Mouse (Mus musculus): ENCODE results near the gene Rcc1l. TPM values are rescaled to one million over a fixed set of nuclear protein-coding genes. Genes with fewer than 3 reads are reported as not detected.

Gene Rcc1l
- polyA plus RNA-seq, 1 experiment from 2014 or later, result 14.7 TPM

- no peaks in the 10 kb centered on the region for H3K9me3 ChIP-seq (ENCODE audit: control insufficient read depth)
- no peak overlapping the region for H3K4me3 ChIP-seq (ENCODE audit: low read depth, low read length)
- no peak for TF ChIP-seq CTCF (IDR thresholded peaks at IDR 0.05; ENCODE audit: low read depth)
- 87% methylated on average over 7 of the region's 7 CpGs for WGBS
- H3K27me3 ChIP-seq (replicated peaks; ENCODE audit: control insufficient read depth, insufficient read depth, low read length), result no peaks in the 10 kb centered on the region
- H3K27ac ChIP-seq (ENCODE audit: low read depth, low read length), result no peak overlapping the region
- peaks cover 5% of the 10 kb centered on the region for H3K36me3 ChIP-seq (ENCODE audit: control insufficient read depth, insufficient read depth)
- H3K9ac ChIP-seq (ENCODE audit: low read depth, low read length), result no peak overlapping the region
- no peak overlapping the region for H3K4me2 ChIP-seq (replicated peaks; ENCODE audit: low read depth)
- H3K4me1 ChIP-seq (replicated peaks; ENCODE audit: control insufficient read depth, insufficient read depth, low read length), result peaks cover 10% of the 10 kb centered on the region; the same call in 1 of the 2 replicates
- ATAC-seq, result no peak
These were observed 60.8 kb downstream of the Rcc1l start for GRCm38 (mm10) chr5:134115639-134116259.

DNA sequence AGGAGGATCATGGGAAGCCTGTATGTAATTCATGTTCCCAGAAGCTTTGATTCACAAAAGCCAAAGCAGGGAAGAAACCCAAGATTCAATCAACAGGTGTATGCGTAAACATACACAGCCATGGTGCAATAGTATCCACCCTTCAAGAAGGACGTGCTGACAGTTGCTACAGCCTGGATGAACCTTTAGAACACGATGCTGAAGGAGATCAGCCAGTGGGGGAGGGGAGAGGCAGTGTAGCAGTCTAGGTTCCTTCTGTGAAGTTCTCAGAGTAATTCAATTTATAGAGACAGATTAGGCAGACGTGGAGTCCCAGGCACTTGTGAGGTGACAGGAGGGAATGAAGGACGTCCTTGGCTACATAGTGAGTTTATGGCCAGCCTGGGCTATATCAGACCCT, 61.6 kb downstream of the Rcc1l start:
- peaks cover 7% of the 10 kb centered on the region; the same call in 1 of the 2 replicates for H3K4me1 ChIP-seq (replicated peaks; ENCODE audit: control insufficient read depth, insufficient read depth, low read length)
- WGBS, result 59% methylated on average over 5 of the region's 5 CpGs
- H3K4me3 ChIP-seq (ENCODE audit: low read depth, low read length), result no peak overlapping the region
- H3K27ac ChIP-seq (ENCODE audit: low read depth, low read length), result no peak overlapping the region
- no peak for ATAC-seq
- no peaks in the 10 kb centered on the region for H3K9me3 ChIP-seq (ENCODE audit: control insufficient read depth)
- no peaks in the 10 kb centered on the region for H3K27me3 ChIP-seq (replicated peaks; ENCODE audit: control insufficient read depth, insufficient read depth, low read length)
- H3K9ac ChIP-seq (ENCODE audit: low read depth, low read length), result no peak overlapping the region
- peaks cover 6% of the 10 kb centered on the region for H3K36me3 ChIP-seq (ENCODE audit: control insufficient read depth, insufficient read depth)
- TF ChIP-seq CTCF (IDR thresholded peaks at IDR 0.05; ENCODE audit: low read depth), result no peak
- H3K4me2 ChIP-seq (replicated peaks; ENCODE audit: low read depth), result no peak overlapping the region

GRCm38 (mm10) chr5:134105829-134106228, 70.7 kb downstream of the Rcc1l start:
- H3K36me3 ChIP-seq (ENCODE audit: control insufficient read depth, insufficient read depth), result peaks cover 5% of the 10 kb centered on the region; the same call in 1 of the 2 replicates
- H3K4me3 ChIP-seq (ENCODE audit: low read depth, low read length), result no peak overlapping the region
- no peaks in the 10 kb centered on the region; the same call in 1 of the 2 replicates for H3K4me1 ChIP-seq (replicated peaks; ENCODE audit: control insufficient read depth, insufficient read depth, low read length)
- no peak for ATAC-seq
- no peaks in the 10 kb centered on the region for H3K27me3 ChIP-seq (replicated peaks; ENCODE audit: control insufficient read depth, insufficient read depth, low read length)
- H3K4me2 ChIP-seq (replicated peaks; ENCODE audit: low read depth), result no peak overlapping the region
- no peak overlapping the region for H3K9ac ChIP-seq (ENCODE audit: low read depth, low read length)
- peak overlapping the region; percentile 30; the same call in 1 of the 2 replicates for H3K27ac ChIP-seq (ENCODE audit: low read depth, low read length)
- WGBS, result 75% methylated on average over 8 of the region's 8 CpGs
- no peak for TF ChIP-seq CTCF (IDR thresholded peaks at IDR 0.05; ENCODE audit: low read depth)
- H3K9me3 ChIP-seq (ENCODE audit: control insufficient read depth), result no peaks in the 10 kb centered on the region

GRCm38 (mm10) chr5:134102720-134103119, 73.9 kb downstream of the Rcc1l start:
- peaks cover 4% of the 10 kb centered on the region; the same call in 1 of the 2 replicates for H3K4me1 ChIP-seq (replicated peaks; ENCODE audit: control insufficient read depth, insufficient read depth, low read length)
- ATAC-seq, result no peak
- TF ChIP-seq CTCF (IDR thresholded peaks at IDR 0.05; ENCODE audit: low read depth), result no peak
- H3K27me3 ChIP-seq (replicated peaks; ENCODE audit: control insufficient read depth, insufficient read depth, low read length), result no peaks in the 10 kb centered on the region
- no peaks in the 10 kb centered on the region for H3K9me3 ChIP-seq (ENCODE audit: control insufficient read depth)
- H3K36me3 ChIP-seq (ENCODE audit: control insufficient read depth, insufficient read depth), result 0 out of 2 replicates have a peak, but pooled peaks cover 3% of the 10 kb centered on the region
- peak overlapping the region; percentile 95; the same call in 1 of the 2 replicates for H3K4me2 ChIP-seq (replicated peaks; ENCODE audit: low read depth)
- 51% methylated on average over 6 of the region's 6 CpGs for WGBS
- 0 out of 2 replicates have a peak overlapping the region, but pooled peaks have one; percentile 3 for H3K9ac ChIP-seq (ENCODE audit: low read depth, low read length)
- H3K27ac ChIP-seq (ENCODE audit: low read depth, low read length), result peak overlapping the region; percentile 62
- H3K4me3 ChIP-seq (ENCODE audit: low read depth, low read length), result no peak overlapping the region

DNA sequence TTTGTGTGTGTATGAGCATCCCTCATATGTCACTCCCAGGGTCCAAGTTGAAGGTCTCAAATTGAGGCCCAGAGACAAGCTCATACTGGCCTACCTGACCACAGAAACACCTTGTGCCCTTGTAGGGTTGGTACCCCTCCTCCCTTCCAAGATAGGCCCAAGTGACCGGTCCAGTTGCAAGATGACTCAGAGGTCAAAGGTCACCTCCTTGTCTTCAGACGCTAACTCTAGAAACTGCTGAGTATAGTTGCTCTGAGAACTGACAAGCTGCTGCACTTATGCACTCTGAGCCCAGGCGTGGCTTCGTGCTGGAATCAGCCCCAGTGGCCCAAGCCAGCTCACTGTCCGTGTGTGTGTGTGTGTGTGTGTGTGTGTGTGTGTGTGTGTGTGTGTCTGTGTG, 74.7 kb downstream of the Rcc1l start:
- WGBS, result 9% methylated on average over 5 of the region's 5 CpGs
- ATAC-seq, result peak; percentile 87
- Histone ChIP-seq H3K4me3 (ENCODE audit: low read depth, low read length) (no peak overlapping the region), H3K36me3 (ENCODE audit: control insufficient read depth, insufficient read depth) (0 out of 2 replicates have a peak, but pooled peaks cover 3% of the 10 kb centered on the region), H3K4me2 (replicated peaks; ENCODE audit: low read depth) (peak overlapping the region; percentile 95), H3K9ac (ENCODE audit: low read depth, low read length) (peak overlapping the region; percentile 40; the same call in 1 of the 2 replicates), H3K27ac (ENCODE audit: low read depth, low read length) (peak overlapping the region; percentile 90), H3K27me3 (replicated peaks; ENCODE audit: control insufficient read depth, insufficient read depth, low read length) (no peaks in the 10 kb centered on the region), H3K4me1 (replicated peaks; ENCODE audit: control insufficient read depth, insufficient read depth, low read length) (peaks cover 4% of the 10 kb centered on the region; the same call in 1 of the 2 replicates), H3K9me3 (ENCODE audit: control insufficient read depth) (no peaks in the 10 kb centered on the region)
- TF ChIP-seq CTCF (IDR thresholded peaks at IDR 0.05; ENCODE audit: low read depth), result no peak

DNA sequence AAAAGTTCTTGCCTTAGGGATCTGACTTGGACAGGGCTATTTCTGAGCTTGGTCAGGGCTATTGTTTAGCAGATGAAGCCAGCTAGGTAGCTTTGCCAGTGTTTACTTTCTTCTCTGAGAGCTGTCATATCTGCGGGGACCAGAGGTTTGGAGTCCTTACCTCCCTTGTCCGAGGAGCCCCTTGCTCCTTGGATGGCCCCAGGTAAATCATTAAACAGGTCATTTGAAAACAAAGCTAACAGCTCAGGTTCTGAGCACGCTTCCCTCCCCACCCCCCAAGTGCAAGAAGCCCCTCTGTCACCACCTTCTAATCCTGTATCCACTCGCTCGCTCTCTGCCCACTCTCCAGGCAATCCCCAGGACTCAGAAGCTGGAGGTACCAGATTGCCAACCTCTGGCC, 75.3 kb downstream of the Rcc1l start:
- Histone ChIP-seq H3K27me3 (replicated peaks; ENCODE audit: control insufficient read depth, insufficient read depth, low read length) (no peaks in the 10 kb centered on the region), H3K4me3 (ENCODE audit: low read depth, low read length) (peak overlapping the region; percentile 74), H3K4me1 (replicated peaks; ENCODE audit: control insufficient read depth, insufficient read depth, low read length) (peaks cover 4% of the 10 kb centered on the region; the same call in 1 of the 2 replicates), H3K36me3 (ENCODE audit: control insufficient read depth, insufficient read depth) (0 out of 2 replicates have a peak, but pooled peaks cover 3% of the 10 kb centered on the region), H3K27ac (ENCODE audit: low read depth, low read length) (peak overlapping the region; percentile 90), H3K9ac (ENCODE audit: low read depth, low read length) (peak overlapping the region; percentile 40; the same call in 1 of the 2 replicates), H3K4me2 (replicated peaks; ENCODE audit: low read depth) (peak overlapping the region; percentile 95), H3K9me3 (ENCODE audit: control insufficient read depth) (no peaks in the 10 kb centered on the region)
- ATAC-seq, result no peak
- TF ChIP-seq CTCF (IDR thresholded peaks at IDR 0.05; ENCODE audit: low read depth), result no peak
- 36% methylated on average over 5 of the region's 5 CpGs for WGBS

Data from intestine, postnatal 0 days (tissue).